Mouse (Mus musculus) CH12.LX (cell line): Measurements from ENCODE around the gene Upf2.
A peak's percentile ranks its signal among the peaks of the same experiment; 100 is the strongest.

ENCODE experiments used
- CHD1 ChIP-seq: IDR thresholded peaks from 2 replicates; pipeline ENCODE4 v1.6.1; 2012; ENCODE audit warnings: low read depth, low read length, improper control_type of control experiment, inconsistent platforms
- CTCF ChIP-seq, 2 experiments: IDR thresholded peaks in 1 of 2; conservative IDR thresholded peaks in 1 of 2; 2 replicates each; pipeline ENCODE4 v1.5.1; 2011 to 2012; ENCODE audit warnings: low read depth in 2 of 2, low read length in 2 of 2, improper control_type of control experiment in 1 of 2, inconsistent platforms in 1 of 2, mild to moderate bottlenecking in 1 of 2, moderate library complexity in 1 of 2
- ETS1 ChIP-seq: conservative IDR thresholded peaks from 2 replicates; pipeline ENCODE4 v1.6.1; 2012; ENCODE audit warnings: low read depth, mild to moderate bottlenecking, inconsistent platforms, low read length, improper control_type of control experiment, moderate library complexity
- HCFC1 ChIP-seq: IDR thresholded peaks from 2 replicates; pipeline ENCODE4 v1.6.1; 2012; ENCODE audit warnings: low read depth, mild to moderate bottlenecking, inconsistent platforms, low read length, improper control_type of control experiment
- JUND ChIP-seq: conservative IDR thresholded peaks from 2 replicates; pipeline ENCODE4 v1.6.1; 2011; ENCODE audit warnings: low read depth, low read length, improper control_type of control experiment
- KAT2A ChIP-seq: IDR thresholded peaks from 2 replicates; pipeline ENCODE4 v1.6.1; 2012; ENCODE audit warnings: low read length, improper control_type of control experiment, inconsistent platforms; ENCODE audit not compliant: insufficient replicate concordance
- MAX ChIP-seq: IDR thresholded peaks from 2 replicates; pipeline ENCODE4 v1.6.1; 2011; ENCODE audit warnings: low read length, improper control_type of control experiment
- NRF1 ChIP-seq: IDR thresholded peaks from 2 replicates; pipeline ENCODE4 v1.6.1; 2014; ENCODE audit warnings: low read depth, mild to moderate bottlenecking, inconsistent platforms, low read length, improper control_type of control experiment, moderate library complexity
- POLR2A ChIP-seq: IDR thresholded peaks from 2 replicates; pipeline ENCODE4 v1.6.1; 2011; ENCODE audit warnings: low read depth, mild to moderate bottlenecking, improper control_type of control experiment, low read length
- RCOR1 ChIP-seq: conservative IDR thresholded peaks from 2 replicates; pipeline ENCODE4 v1.6.1; 2012; ENCODE audit warnings: low read depth, mild to moderate bottlenecking, inconsistent platforms, low read length, improper control_type of control experiment
- UBTF ChIP-seq: IDR thresholded peaks from 2 replicates; pipeline ENCODE4 v1.6.1; 2012; ENCODE audit warnings: low read depth, mild to moderate bottlenecking, inconsistent platforms, low read length, improper control_type of control experiment, moderate library complexity
- ZMIZ1 ChIP-seq: IDR thresholded peaks from 2 replicates; pipeline ENCODE4 v1.6.1; 2012; ENCODE audit warnings: low read depth, mild to moderate bottlenecking, inconsistent platforms, low read length, improper control_type of control experiment

GRCm38 (mm10) chr2:5951621-5952211, 447 bp downstream of the Upf2 start:
- TF ChIP-seq KAT2A = no peak
- TF ChIP-seq HCFC1 = no peak
- TF ChIP-seq ZMIZ1 = no peak
- TF ChIP-seq NRF1 = no peak
- TF ChIP-seq MAX = no peak
- no peak for TF ChIP-seq CTCF (conservative IDR thresholded peaks at IDR 0.05 in 1 of 2, IDR thresholded peaks at IDR 0.05 in 1 of 2; ENCODE audit: low read depth in 2 of 2, low read length in 2 of 2)
- no peak; the same call in 1 of the 2 replicates for TF ChIP-seq POLR2A
- no peak for TF ChIP-seq ETS1
- TF ChIP-seq CHD1 = peak; percentile 63; the same call in 1 of the 2 replicates
- no peak for TF ChIP-seq JUND
- peak; percentile 81 for TF ChIP-seq UBTF
- TF ChIP-seq RCOR1 = no peak
